Mouse (Mus musculus) naive thymus-derived CD4-positive, alpha-beta T cell, adult 2 months (primary cell): ENCODE results near the gene Olfr1511.

Experiments
- DNase-seq: peaks from one replicate; pipeline ENCODE4 v3.0.0-alpha.2; 2011; ENCODE audit warnings: low read depth

The Olfr1511 gene

GRCm38 (mm10) chr14:52397279-52397678 lies at the start of gene Olfr1511:
TSS of gene Olfr1511 (minus strand) at chr14:52397379.
- DNase-seq: no peak

DNA sequence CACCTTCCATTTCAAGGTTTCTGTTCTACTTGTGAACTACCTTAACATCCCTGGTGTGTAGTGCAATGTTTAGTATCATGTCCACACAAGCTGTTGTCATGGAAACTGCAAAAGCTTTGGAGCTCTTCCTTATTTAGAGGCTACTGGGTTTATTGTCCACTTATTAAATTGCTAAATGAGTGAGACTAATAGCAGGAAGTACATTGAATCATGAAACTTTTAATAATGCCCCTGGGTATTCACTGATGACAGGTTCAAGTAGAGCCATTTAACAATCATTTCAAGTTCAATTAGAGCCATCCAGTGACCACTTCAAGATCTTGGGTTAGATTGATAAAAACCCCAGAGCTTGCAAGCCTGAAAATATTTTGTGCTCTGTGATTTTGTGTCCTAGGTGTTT lies 45.5 kb upstream of the Olfr1511 start, which contains the start of gene Olfr1509:
Olfr1509 (plus strand) TSS at position 301 of the 400 bp plus-strand sequence.
- DNase-seq: no peak

GRCm38 (mm10) chr14:52427686-52428085 lies 30.5 kb upstream of the Olfr1511 start:
- DNase-seq: peak; percentile 75

GRCm38 (mm10) chr14:52414273-52414672 lies 17.1 kb upstream of the Olfr1511 start, which contains the start of gene Olfr1510:
TSS of gene Olfr1510 (minus strand) at chr14:52414373.
- no peak for DNase-seq

DNA sequence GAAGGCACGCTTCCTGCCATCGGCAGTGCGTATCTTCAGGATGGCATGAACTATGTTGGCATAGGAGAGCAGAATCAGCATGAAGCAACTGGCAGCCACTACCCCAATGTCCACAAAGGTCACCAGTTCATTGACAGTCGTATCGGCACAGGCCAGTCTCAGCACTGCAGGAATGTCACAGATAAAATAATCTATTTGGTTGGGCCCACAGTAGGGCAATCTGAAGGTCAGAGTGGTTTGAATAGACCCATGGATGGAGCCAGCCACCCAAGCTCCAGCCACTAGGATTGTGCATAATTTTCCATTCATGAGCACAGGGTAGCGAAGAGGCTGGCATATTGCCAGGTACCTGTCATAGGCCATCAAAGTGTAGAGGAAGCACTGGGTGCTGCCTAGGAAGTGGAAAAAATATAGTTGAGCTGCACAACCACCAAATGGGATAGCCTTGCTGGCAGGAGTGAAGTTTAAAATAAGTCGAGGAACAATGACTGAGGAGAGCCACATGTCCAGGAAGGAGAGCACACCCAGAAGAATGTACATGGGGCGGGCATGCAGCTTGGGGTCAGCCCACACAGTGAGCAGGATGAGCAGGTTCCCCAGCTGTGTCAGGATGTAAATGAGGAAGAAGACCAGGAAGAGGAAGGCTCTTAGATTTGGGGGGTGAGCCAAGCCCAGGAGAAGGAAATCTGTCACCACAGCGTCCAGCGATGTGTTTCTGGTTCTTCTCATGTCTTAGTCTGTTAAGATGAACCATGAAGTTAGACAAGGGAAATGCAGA lies 13.2 kb upstream of the Olfr1511 start:
- DNase-seq: peak; percentile 22

- peak; percentile 30 for DNase-seq
Measured at GRCm38 (mm10) chr14:52390084-52390848, 6.9 kb downstream of the Olfr1511 start.

- DNase-seq: no peak
Measured at GRCm38 (mm10) chr14:52379068-52379467, 18.1 kb downstream of the Olfr1511 start, which contains the start of gene Olfr1512. TSS of gene Olfr1512 (minus strand) at chr14:52379168.

GRCm38 (mm10) chr14:52368741-52369140 lies 28.4 kb downstream of the Olfr1511 start:
- no peak for DNase-seq

DNA sequence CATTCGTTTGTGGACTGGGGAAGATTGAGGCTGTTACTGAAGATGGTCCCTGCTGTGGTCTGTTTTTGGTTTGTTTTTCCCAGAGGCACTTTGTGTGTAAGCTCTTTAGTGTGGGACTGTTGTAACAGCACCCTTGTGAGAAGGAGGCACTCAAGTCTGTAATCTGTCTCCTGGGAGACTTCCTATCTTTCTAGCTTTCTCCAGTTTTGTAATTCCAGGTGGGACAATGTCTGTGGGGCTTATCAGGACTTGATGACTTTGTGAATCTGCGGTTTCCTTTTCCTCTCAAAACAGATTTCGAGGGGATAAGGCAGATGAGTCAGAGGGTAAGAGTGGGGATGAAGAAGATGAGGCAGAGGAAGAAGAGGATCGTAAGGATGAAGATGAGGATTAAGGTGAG lies 40.9 kb downstream of the Olfr1511 start, which contains the start of gene Olfr1513:
Olfr1513 (minus strand) TSS at position 101 of the 400 bp plus-strand sequence.
- DNase-seq: no peak
